Mouse (Mus musculus) midbrain, embryonic 13.5 days (tissue): ENCODE measurements around the gene Polk. TPM values are rescaled to one million over a fixed set of nuclear protein-coding genes. Genes with fewer than 3 reads are reported as not detected.

ENCODE experiments used
- ATAC-seq: fragments of 200-750 bp; cut with Nextera tagmentation; 2 replicates; pipeline ENCODE4 v1.8.0; 2017; ENCODE audit warnings: mild to moderate bottlenecking, moderate TSS enrichment, moderate library complexity
- H3K27ac ChIP-seq: fragments of 300-500 bp; sonication (generic); 2 replicates; pipeline ENCODE4 v1.5.1; 2015; ENCODE audit warnings: inconsistent platforms, mild to moderate bottlenecking, moderate library complexity
- H3K27me3 ChIP-seq: fragments of 300-500 bp; sonication (generic); 2 replicates; pipeline ENCODE4 v1.6.1; 2015; ENCODE audit warnings: mild to moderate bottlenecking, inconsistent platforms
- H3K36me3 ChIP-seq: fragments of 300-500 bp; sonication (generic); 2 replicates; pipeline ENCODE4 v1.6.1; 2015; ENCODE audit warnings: mild to moderate bottlenecking, inconsistent platforms
- H3K4me1 ChIP-seq: fragments of 300-500 bp; sonication (generic); replicated peaks from 2 replicates; pipeline ENCODE4 v1.6.1; 2015; ENCODE audit warnings: inconsistent platforms
- H3K4me2 ChIP-seq: fragments of 300-500 bp; sonication (generic); replicated peaks from 2 replicates; pipeline ENCODE4 v1.6.1; 2015; ENCODE audit warnings: moderate library complexity, mild to moderate bottlenecking, inconsistent platforms
- H3K4me3 ChIP-seq: fragments of 300-500 bp; sonication (generic); replicated peaks from 2 replicates; pipeline ENCODE4 v1.5.1; 2015; ENCODE audit warnings: mild to moderate bottlenecking, inconsistent platforms
- H3K9ac ChIP-seq: fragments of 300-500 bp; sonication (generic); replicated peaks from 2 replicates; pipeline ENCODE4 v1.6.1; 2015; ENCODE audit warnings: mild to moderate bottlenecking, inconsistent platforms
- H3K9me3 ChIP-seq: fragments of 300-500 bp; sonication (generic); 2 replicates; pipeline ENCODE4 v1.6.1; 2016; ENCODE audit warnings: mild to moderate bottlenecking, inconsistent platforms
- WGBS: fragments of 180-500 bp; shearing (Covaris S2); methylation state at CpG from one replicate; pipeline ENCODE4 v1.1.7; 2015; 5-methylcytosine and 5-hydroxymethylcytosine counted together
- polyA plus RNA-seq: library from polyadenylated mRNA; unstranded; fragments of >200 nt; fragmentation: Nextera tagmentation; extraction: Ambion mirVana; gene quantifications from 2 replicates; pipeline ENCODE4 v1.2.1, GENCODE M21; 2015

Gene Polk
- polyA plus RNA-seq, 1 experiment from 2014 or later = 5.4 TPM

- no peak overlapping the region for H3K4me3 ChIP-seq
- no peak overlapping the region for H3K27ac ChIP-seq
- 42% methylated on average over 12 of the region's 12 CpGs for WGBS
- no peak overlapping the region for H3K9ac ChIP-seq
- no peaks in the 10 kb centered on the region for H3K27me3 ChIP-seq
- H3K4me1 ChIP-seq = no peaks in the 10 kb centered on the region
- no peak overlapping the region for H3K4me2 ChIP-seq
- no peaks in the 10 kb centered on the region for H3K9me3 ChIP-seq
- H3K36me3 ChIP-seq = no peaks in the 10 kb centered on the region
- peak; percentile 80 for ATAC-seq
Measured at GRCm38 (mm10) chr13:96431595-96432156, 110.7 kb downstream of the Polk start.

Other genes with a start within 250 kb of the Polk start
- 22.5 and 23.3 TPM in 2 replicates for gene Poc5, start 154.3 kb downstream of the Polk start, polyA plus RNA-seq
- gene Ankdd1b, start 71.4 kb downstream of the Polk start, polyA plus RNA-seq = not detected in 2 replicates
- gene Gm17622, start 51.8 kb downstream of the Polk start, polyA plus RNA-seq = not detected in 2 replicates
- 7.5 and 8.4 TPM in 2 replicates for gene Col4a3bp, start within 50 bp of the Polk start, polyA plus RNA-seq
- 178 and 203 TPM in 2 replicates for gene Hmgcr, start 128.4 kb upstream of the Polk start, polyA plus RNA-seq
- 0.04 TPM in 1 of 2 replicates, not detected in the other for gene Ankrd31, start 205.7 kb upstream of the Polk start, polyA plus RNA-seq